Mouse (Mus musculus) embryonic facial prominence, embryonic 14.5 days (tissue): ENCODE measurements around the gene Gucd1. TPM values are rescaled to one million over a fixed set of nuclear protein-coding genes. Genes with fewer than 3 reads are reported as not detected.

ENCODE experiments used
- ATAC-seq: fragments of 200-750 bp; cut with Nextera tagmentation; 2 replicates; pipeline ENCODE4 v1.8.0; 2017; ENCODE audit warnings: low read depth, moderate number of reproducible peaks, moderate TSS enrichment
- DNase-seq: peaks from one replicate; pipeline ENCODE4 v3.0.0-alpha.2; 2015; ENCODE audit warnings: low spot score
- H3K27ac ChIP-seq: fragments of 300-500 bp; sonication (generic); replicated peaks from 2 replicates; pipeline ENCODE4 v1.5.1; 2014; ENCODE audit warnings: low read depth, mild to moderate bottlenecking, low read length, moderate library complexity
- H3K27me3 ChIP-seq: fragments of 300-500 bp; sonication (generic); replicated peaks from 2 replicates; pipeline ENCODE4 v1.6.1; 2014; ENCODE audit warnings: low read length; ENCODE audit not compliant: control insufficient read depth, insufficient read depth
- H3K36me3 ChIP-seq: fragments of 300-500 bp; sonication (generic); 2 replicates; pipeline ENCODE4 v1.6.1; 2014; ENCODE audit warnings: low read length, mixed read lengths; ENCODE audit not compliant: control insufficient read depth, insufficient read depth
- H3K4me1 ChIP-seq: fragments of 300-500 bp; sonication (generic); 2 replicates; pipeline ENCODE4 v1.6.1; 2014; ENCODE audit warnings: antibody characterized with exemption, low read length; ENCODE audit not compliant: control insufficient read depth, insufficient read depth
- H3K4me2 ChIP-seq: fragments of 300-500 bp; sonication (generic); 2 replicates; pipeline ENCODE4 v1.6.1; 2014; ENCODE audit warnings: low read depth, mild to moderate bottlenecking, low read length, moderate library complexity, mixed read lengths
- H3K4me3 ChIP-seq: fragments of 300-500 bp; sonication (generic); 2 replicates; pipeline ENCODE4 v1.5.1; 2014; ENCODE audit warnings: low read depth, mild to moderate bottlenecking, low read length
- H3K9ac ChIP-seq: fragments of 300-500 bp; sonication (generic); 2 replicates; pipeline ENCODE4 v1.6.1; 2014; ENCODE audit warnings: low read depth, mild to moderate bottlenecking, low read length, moderate library complexity, mixed read lengths
- H3K9me3 ChIP-seq: fragments of 300-500 bp; sonication (generic); 2 replicates; pipeline ENCODE4 v1.6.1; 2016; ENCODE audit warnings: low read length; ENCODE audit not compliant: control insufficient read depth
- WGBS: fragments of 180-500 bp; shearing (Covaris S2); extraction: QIAGEN DNeasy Blood & Tissue Kit; methylation state at CpG from one replicate; pipeline ENCODE4 v1.1.7; 2014; 5-methylcytosine and 5-hydroxymethylcytosine counted together
- polyA plus RNA-seq: library from polyadenylated mRNA; unstranded; fragments of >200 nt; fragmentation: Nextera tagmentation; extraction: Ambion mirVana; gene quantifications from 2 replicates; pipeline ENCODE4 v1.2.1, GENCODE M21; 2014

The Gucd1 gene
- polyA plus RNA-seq, 1 experiment from 2014 or later = 32.9 TPM

DNA sequence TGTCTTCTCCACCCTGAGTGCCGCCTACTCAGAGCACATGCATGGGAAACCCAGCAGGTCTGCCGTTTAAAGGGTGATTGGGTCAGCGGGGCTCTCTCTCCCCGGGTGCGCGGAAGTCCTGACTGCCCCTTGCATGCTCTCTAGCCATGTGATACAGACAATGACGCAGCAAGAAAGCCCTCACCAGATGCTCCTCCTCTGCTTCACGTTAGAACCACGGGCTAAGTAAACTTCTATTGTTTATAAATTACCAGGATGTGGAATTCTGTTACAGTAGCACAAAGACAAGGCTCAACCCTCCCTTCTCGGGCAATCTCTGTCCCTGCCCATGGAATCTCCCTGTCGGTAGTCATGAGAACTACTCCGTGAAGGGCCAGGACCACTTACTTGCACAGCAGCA is 33.4 kb upstream of the Gucd1 start:
- no peaks in the 10 kb centered on the region for H3K36me3 ChIP-seq
- no peak for ATAC-seq
- no peak overlapping the region for H3K27ac ChIP-seq
- no peaks in the 10 kb centered on the region for H3K27me3 ChIP-seq
- no peak overlapping the region for H3K4me3 ChIP-seq
- H3K4me1 ChIP-seq = peaks cover 10% of the 10 kb centered on the region
- no peak overlapping the region for H3K4me2 ChIP-seq
- no peaks in the 10 kb centered on the region for H3K9me3 ChIP-seq
- 56% methylated on average over 12 of the region's 12 CpGs for WGBS
- DNase-seq = no peak
- H3K9ac ChIP-seq = no peak overlapping the region

DNA sequence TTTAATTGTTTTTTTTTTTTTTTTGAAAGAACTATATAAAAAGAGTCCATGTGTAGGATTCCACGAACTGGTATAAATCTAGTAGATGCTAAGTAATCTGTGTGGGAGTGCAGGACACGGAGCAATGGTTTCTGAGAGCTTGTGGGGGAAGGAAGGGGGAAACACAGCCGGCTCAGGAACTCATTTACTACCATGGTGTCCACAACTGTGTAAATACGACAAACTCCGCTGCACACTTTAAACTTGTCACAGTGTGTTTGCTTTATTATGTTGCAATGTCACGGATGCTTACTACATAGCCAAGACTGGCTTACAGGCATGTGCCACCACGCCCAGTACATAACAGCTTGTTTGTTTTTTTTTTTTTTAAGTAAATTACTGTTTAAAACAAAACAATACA is 32.1 kb upstream of the Gucd1 start:
- ATAC-seq = no peak
- H3K4me3 ChIP-seq = no peak overlapping the region
- no peak overlapping the region for H3K9ac ChIP-seq
- H3K9me3 ChIP-seq = 0 out of 2 replicates have a peak, but pooled peaks cover 2% of the 10 kb centered on the region
- no peak for DNase-seq
- whole genome bisulfite sequencing = 73% methylated on average over 7 of the region's 7 CpGs
- H3K27me3 ChIP-seq = no peaks in the 10 kb centered on the region
- no peaks in the 10 kb centered on the region for H3K36me3 ChIP-seq
- 0 out of 2 replicates have a peak, but pooled peaks cover 3% of the 10 kb centered on the region for H3K4me1 ChIP-seq
- no peak overlapping the region for H3K4me2 ChIP-seq
- no peak overlapping the region for H3K27ac ChIP-seq

DNA sequence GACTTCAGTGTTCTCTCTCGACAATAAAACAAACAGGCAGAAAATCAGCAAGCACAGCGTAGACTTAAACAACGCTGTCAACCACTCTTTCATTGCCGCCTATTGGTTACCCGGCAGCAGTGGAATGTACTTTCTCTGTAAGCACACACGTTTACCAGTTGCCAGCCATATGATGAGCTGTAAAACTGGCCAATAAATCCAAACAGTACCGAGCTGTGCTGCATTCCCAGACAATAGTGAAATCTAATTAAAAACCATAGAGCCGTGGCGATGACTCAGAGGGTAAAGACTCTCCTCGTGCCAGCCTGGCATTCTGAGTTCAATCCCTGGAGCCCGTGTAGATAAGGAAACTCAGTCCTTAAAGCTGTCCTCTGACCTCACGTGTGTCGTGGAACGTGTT is 30.7 kb upstream of the Gucd1 start:
- DNase-seq (peak; percentile 42), ATAC-seq (no peak)
- H3K4me1 ChIP-seq = 0 out of 2 replicates have a peak, but pooled peaks cover 3% of the 10 kb centered on the region
- H3K9ac ChIP-seq = no peak overlapping the region
- no peak overlapping the region for H3K4me2 ChIP-seq
- H3K36me3 ChIP-seq = no peaks in the 10 kb centered on the region
- H3K4me3 ChIP-seq = no peak overlapping the region
- H3K9me3 ChIP-seq = peaks cover 11% of the 10 kb centered on the region; the same call in 1 of the 2 replicates
- 65% methylated on average over 14 of the region's 14 CpGs for WGBS
- no peak overlapping the region; the same call in 1 of the 2 replicates for H3K27ac ChIP-seq
- no peaks in the 10 kb centered on the region for H3K27me3 ChIP-seq

GRCm38 (mm10) chr10:75547901-75548300 is 30.1 kb upstream of the Gucd1 start:
- Histone ChIP-seq H3K9ac (no peak overlapping the region), H3K4me3 (no peak overlapping the region), H3K4me2 (no peak overlapping the region), H3K27me3 (no peaks in the 10 kb centered on the region), H3K27ac (no peak overlapping the region), H3K4me1 (0 out of 2 replicates have a peak, but pooled peaks cover 3% of the 10 kb centered on the region), H3K9me3 (peaks cover 11% of the 10 kb centered on the region; the same call in 1 of the 2 replicates), H3K36me3 (no peaks in the 10 kb centered on the region)
- ATAC-seq = no peak
- DNase-seq = no peak
- 63% methylated on average over 7 of the region's 7 CpGs for WGBS

DNA sequence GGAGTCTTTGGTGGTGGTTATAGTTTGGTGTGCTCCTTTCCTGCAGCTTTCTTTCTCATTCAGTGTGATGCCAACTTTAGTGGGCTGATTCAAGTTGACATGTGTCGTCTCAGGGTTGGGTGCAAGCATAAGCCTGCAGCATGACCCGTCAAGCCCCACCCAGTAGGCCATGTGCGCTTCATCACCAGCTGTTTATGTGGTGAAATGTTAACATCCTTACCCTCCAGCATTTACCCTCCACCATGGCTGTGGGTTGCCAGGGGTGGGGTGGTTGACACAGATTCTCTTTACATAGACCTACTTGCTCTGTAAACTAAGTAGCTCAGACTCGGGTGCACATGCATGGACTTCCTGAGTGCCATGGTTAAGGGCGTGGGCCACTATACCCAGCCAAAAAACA is 18.4 kb upstream of the Gucd1 start:
- peaks cover 53% of the 10 kb centered on the region for H3K36me3 ChIP-seq
- no peak overlapping the region for H3K4me3 ChIP-seq
- H3K9ac ChIP-seq = no peak overlapping the region
- H3K27me3 ChIP-seq = no peaks in the 10 kb centered on the region
- DNase-seq = no peak
- no peak; the same call in 1 of the 2 replicates for ATAC-seq
- no peaks in the 10 kb centered on the region for H3K4me1 ChIP-seq
- H3K27ac ChIP-seq = no peak overlapping the region
- H3K9me3 ChIP-seq = no peaks in the 10 kb centered on the region
- WGBS = 88% methylated on average over 5 of the region's 5 CpGs
- H3K4me2 ChIP-seq = no peak overlapping the region

GRCm38 (mm10) chr10:75535423-75535822 is 17.7 kb upstream of the Gucd1 start:
- WGBS = 85% methylated on average over 2 of the region's 2 CpGs
- Histone ChIP-seq H3K4me3 (no peak overlapping the region), H3K4me1 (no peaks in the 10 kb centered on the region), H3K9me3 (no peaks in the 10 kb centered on the region), H3K9ac (no peak overlapping the region), H3K36me3 (peaks cover 53% of the 10 kb centered on the region), H3K27ac (no peak overlapping the region), H3K4me2 (no peak overlapping the region), H3K27me3 (no peaks in the 10 kb centered on the region)
- DNase-seq = no peak
- no peak for ATAC-seq

DNA sequence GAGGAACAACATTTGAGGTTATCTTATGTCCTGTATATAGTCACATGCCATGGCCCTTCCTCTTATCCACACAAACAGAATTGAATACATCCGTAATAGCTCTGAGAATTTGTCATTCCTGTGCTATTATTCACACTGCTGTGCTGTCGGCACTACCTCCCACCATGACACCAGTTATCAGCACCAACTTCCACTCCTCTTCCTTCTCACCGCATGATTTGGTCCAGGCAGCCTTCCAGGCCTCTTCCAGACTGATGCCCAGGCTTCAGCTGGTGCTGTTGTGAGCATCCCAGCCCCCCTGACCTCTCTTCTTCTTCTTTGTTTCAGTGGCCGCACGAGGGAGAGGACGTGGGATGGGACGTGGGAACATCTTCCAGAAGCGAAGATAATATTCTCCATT is 17.2 kb upstream of the Gucd1 start:
- Histone ChIP-seq H3K27ac (no peak overlapping the region), H3K4me2 (no peak overlapping the region), H3K4me1 (no peaks in the 10 kb centered on the region), H3K9me3 (no peaks in the 10 kb centered on the region), H3K9ac (no peak overlapping the region), H3K4me3 (no peak overlapping the region), H3K36me3 (peaks cover 58% of the 10 kb centered on the region), H3K27me3 (no peaks in the 10 kb centered on the region)
- ATAC-seq (no peak), DNase-seq (no peak)
- WGBS = 90% methylated on average over 8 of the region's 8 CpGs

- no peaks in the 10 kb centered on the region for H3K4me1 ChIP-seq
- H3K9ac ChIP-seq = no peak overlapping the region
- no peak overlapping the region for H3K27ac ChIP-seq
- H3K4me3 ChIP-seq = no peak overlapping the region
- no peaks in the 10 kb centered on the region for H3K9me3 ChIP-seq
- ATAC-seq = no peak
- no peaks in the 10 kb centered on the region for H3K27me3 ChIP-seq
- no peak overlapping the region for H3K4me2 ChIP-seq
- DNase-seq = no peak
- 90% methylated on average over 8 of the region's 8 CpGs for WGBS
- H3K36me3 ChIP-seq = peaks cover 61% of the 10 kb centered on the region
Measured at GRCm38 (mm10) chr10:75534216-75534615, 16.4 kb upstream of the Gucd1 start.

DNA sequence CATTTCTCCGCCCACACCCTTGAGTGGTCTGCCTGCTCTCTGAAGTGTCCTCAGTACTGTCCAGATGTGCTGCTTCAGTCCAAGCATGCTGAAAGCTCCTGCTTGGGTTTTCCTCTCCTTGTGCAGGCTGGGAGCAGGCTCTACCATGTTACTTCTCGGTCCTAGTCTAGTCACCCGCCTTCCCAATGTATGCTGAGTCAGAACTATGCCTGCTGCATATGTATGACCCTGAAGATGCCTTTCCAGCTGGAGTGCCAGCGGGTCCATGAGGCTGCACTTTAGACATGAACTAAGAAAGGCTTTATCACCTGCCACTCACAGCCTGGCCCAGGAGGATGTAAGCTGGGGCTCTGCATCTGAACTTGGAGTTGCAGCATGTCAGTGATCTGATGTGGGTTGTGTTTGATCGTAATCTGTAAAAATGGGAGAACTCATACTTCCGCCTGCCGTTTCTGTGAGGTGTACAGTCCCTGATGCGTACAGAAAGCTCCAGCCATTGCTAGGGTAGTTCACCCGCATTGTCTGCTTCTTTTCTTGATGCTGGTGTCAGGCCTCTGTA is 13.8 kb upstream of the Gucd1 start:
- Histone ChIP-seq H3K4me3 (no peak overlapping the region), H3K4me2 (no peak overlapping the region), H3K27me3 (no peaks in the 10 kb centered on the region), H3K4me1 (no peaks in the 10 kb centered on the region), H3K27ac (no peak overlapping the region), H3K36me3 (peaks cover 71% of the 10 kb centered on the region), H3K9me3 (no peaks in the 10 kb centered on the region), H3K9ac (no peak overlapping the region)
- DNase-seq (no peak), ATAC-seq (no peak)
- 90% methylated on average over 9 of the region's 9 CpGs for WGBS
